Mouse (Mus musculus) kidney, embryonic 15.5 days (tissue): ENCODE data around the gene Srd5a3. TPM values are rescaled to one million over a fixed set of nuclear protein-coding genes. Genes with fewer than 3 reads are reported as not detected.

ENCODE experiments used
- ATAC-seq: fragments of 200-750 bp; cut with Nextera tagmentation; replicated peaks from 2 replicates; pipeline ENCODE4 v1.8.0; 2017; ENCODE audit warnings: moderate TSS enrichment; ENCODE audit not compliant: low FRiP score
- H3K27ac ChIP-seq: fragments of 300-500 bp; sonication (generic); 2 replicates; pipeline ENCODE4 v1.5.1; 2015; ENCODE audit warnings: mild to moderate bottlenecking, inconsistent platforms
- H3K27me3 ChIP-seq: fragments of 300-500 bp; sonication (generic); 2 replicates; pipeline ENCODE4 v1.6.1; 2015; ENCODE audit warnings: inconsistent platforms
- H3K36me3 ChIP-seq: fragments of 300-500 bp; sonication (generic); 2 replicates; pipeline ENCODE4 v1.6.1; 2015; ENCODE audit warnings: inconsistent platforms
- H3K4me1 ChIP-seq: fragments of 300-500 bp; sonication (generic); 2 replicates; pipeline ENCODE4 v1.6.1; 2015; ENCODE audit warnings: inconsistent platforms
- H3K4me2 ChIP-seq: fragments of 300-500 bp; sonication (generic); 2 replicates; pipeline ENCODE4 v1.6.1; 2015; ENCODE audit warnings: moderate library complexity, mild to moderate bottlenecking, inconsistent platforms
- H3K4me3 ChIP-seq: fragments of 300-500 bp; sonication (generic); replicated peaks from 2 replicates; pipeline ENCODE4 v1.5.1; 2015; ENCODE audit warnings: mild to moderate bottlenecking, inconsistent platforms
- H3K9ac ChIP-seq: fragments of 300-500 bp; sonication (generic); 2 replicates; pipeline ENCODE4 v1.6.1; 2015; ENCODE audit warnings: mild to moderate bottlenecking, inconsistent platforms
- H3K9me3 ChIP-seq: fragments of 300-500 bp; sonication (generic); replicated peaks from 2 replicates; pipeline ENCODE4 v1.6.1; 2016; ENCODE audit warnings: inconsistent platforms
- WGBS: fragments of 180-500 bp; shearing (Covaris S2); methylation state at CpG from one replicate; pipeline ENCODE4 v1.1.7; 2015; ENCODE audit warnings: mixed read lengths; 5-methylcytosine and 5-hydroxymethylcytosine counted together
- polyA plus RNA-seq: library from polyadenylated mRNA; unstranded; fragments of >200 nt; fragmentation: Nextera tagmentation; extraction: Ambion mirVana; gene quantifications from 2 replicates; pipeline ENCODE4 v1.2.1, GENCODE M21; 2015

Gene Srd5a3
- polyA plus RNA-seq, 1 experiment from 2014 or later = 40.4 TPM

- Histone ChIP-seq H3K36me3 (no peaks in the 10 kb centered on the region), H3K27ac (peak overlapping the region; percentile 7; the same call in 1 of the 2 replicates), H3K9ac (no peak overlapping the region), H3K9me3 (no peaks in the 10 kb centered on the region), H3K4me2 (no peak overlapping the region), H3K27me3 (no peaks in the 10 kb centered on the region), H3K4me3 (no peak overlapping the region), H3K4me1 (peaks cover 10% of the 10 kb centered on the region)
- WGBS = 60% methylated on average over 1 of the region's 1 CpGs
- ATAC-seq = no peak
These were observed 4.4 kb upstream of the Srd5a3 start for GRCm38 (mm10) chr5:76135644-76136043.

- WGBS = 90% methylated on average over 3 of the region's 3 CpGs
- H3K27ac ChIP-seq = peak overlapping the region; percentile 7; the same call in 1 of the 2 replicates
These were observed 3.8 kb upstream of the Srd5a3 start for GRCm38 (mm10) chr5:76136271-76136670.

GRCm38 (mm10) chr5:76137586-76137985 is 2.5 kb upstream of the Srd5a3 start:
- Histone ChIP-seq H3K9ac (no peak overlapping the region), H3K36me3 (no peaks in the 10 kb centered on the region), H3K4me2 (no peak overlapping the region), H3K4me3 (no peak overlapping the region), H3K9me3 (no peaks in the 10 kb centered on the region), H3K27me3 (no peaks in the 10 kb centered on the region), H3K27ac (no peak overlapping the region), H3K4me1 (peaks cover 15% of the 10 kb centered on the region)
- ATAC-seq = no peak
- WGBS = 95% methylated on average over 1 of the region's 1 CpGs

More at GRCm38 (mm10) chr5:76136271-76136670, 3.8 kb upstream of the Srd5a3 start:
- Histone ChIP-seq H3K27me3 (no peaks in the 10 kb centered on the region), H3K4me2 (no peak overlapping the region), H3K36me3 (no peaks in the 10 kb centered on the region), H3K4me3 (no peak overlapping the region), H3K4me1 (peaks cover 13% of the 10 kb centered on the region), H3K9ac (no peak overlapping the region), H3K9me3 (no peaks in the 10 kb centered on the region)
- no peak for ATAC-seq

- no peaks in the 10 kb centered on the region for H3K9me3 ChIP-seq
- ATAC-seq = no peak
- no peak overlapping the region for H3K4me2 ChIP-seq
- H3K36me3 ChIP-seq = no peaks in the 10 kb centered on the region
- H3K27ac ChIP-seq = no peak overlapping the region
- H3K27me3 ChIP-seq = no peaks in the 10 kb centered on the region
- H3K4me1 ChIP-seq = peaks cover 15% of the 10 kb centered on the region
- no peak overlapping the region for H3K4me3 ChIP-seq
- H3K9ac ChIP-seq = no peak overlapping the region
- WGBS = 76% methylated on average over 1 of the region's 1 CpGs
These were observed 2.0 kb upstream of the Srd5a3 start for GRCm38 (mm10) chr5:76138071-76138470.

- no peaks in the 10 kb centered on the region for H3K36me3 ChIP-seq
- peaks cover 15% of the 10 kb centered on the region for H3K4me1 ChIP-seq
- WGBS = 76% methylated on average over 10 of the region's 10 CpGs
- H3K27ac ChIP-seq = no peak overlapping the region
- H3K27me3 ChIP-seq = no peaks in the 10 kb centered on the region
- H3K9me3 ChIP-seq = no peaks in the 10 kb centered on the region
- H3K9ac ChIP-seq = no peak overlapping the region
- H3K4me2 ChIP-seq = no peak overlapping the region
- H3K4me3 ChIP-seq = no peak overlapping the region
- ATAC-seq = no peak
These were observed 1.6 kb upstream of the Srd5a3 start for GRCm38 (mm10) chr5:76138512-76138911.

GRCm38 (mm10) chr5:76139171-76139671 is 850 bp upstream of the Srd5a3 start:
- Histone ChIP-seq H3K4me3 (peak overlapping the region; percentile 70), H3K27ac (peak overlapping the region; percentile 100; the same call in 1 of the 2 replicates), H3K36me3 (no peaks in the 10 kb centered on the region), H3K4me1 (peaks cover 15% of the 10 kb centered on the region), H3K9ac (peak overlapping the region; percentile 82), H3K4me2 (peak overlapping the region; percentile 82), H3K27me3 (no peaks in the 10 kb centered on the region), H3K9me3 (no peaks in the 10 kb centered on the region)
- ATAC-seq = no peak
- WGBS = 42% methylated on average over 7 of the region's 7 CpGs

GRCm38 (mm10) chr5:76140730-76141066 is 627 bp downstream of the Srd5a3 start:
- H3K27ac ChIP-seq = peak overlapping the region; percentile 100
- no peaks in the 10 kb centered on the region for H3K27me3 ChIP-seq
- no peaks in the 10 kb centered on the region for H3K9me3 ChIP-seq
- H3K4me3 ChIP-seq = peak overlapping the region; percentile 70
- peaks cover 15% of the 10 kb centered on the region for H3K4me1 ChIP-seq
- ATAC-seq = peak; percentile 47
- H3K4me2 ChIP-seq = peak overlapping the region; percentile 82
- H3K36me3 ChIP-seq = no peaks in the 10 kb centered on the region
- 9% methylated on average over 9 of the region's 9 CpGs for WGBS
- H3K9ac ChIP-seq = peak overlapping the region; percentile 82

GRCm38 (mm10) chr5:76143356-76143755 is 3.3 kb downstream of the Srd5a3 start:
- no peak overlapping the region for H3K4me2 ChIP-seq
- no peaks in the 10 kb centered on the region for H3K36me3 ChIP-seq
- H3K27me3 ChIP-seq = no peaks in the 10 kb centered on the region
- no peak overlapping the region for H3K27ac ChIP-seq
- H3K9me3 ChIP-seq = no peaks in the 10 kb centered on the region
- ATAC-seq = no peak
- WGBS = 90% methylated on average over 4 of the region's 4 CpGs
- H3K4me1 ChIP-seq = peaks cover 15% of the 10 kb centered on the region
- H3K4me3 ChIP-seq = no peak overlapping the region
- H3K9ac ChIP-seq = no peak overlapping the region

GRCm38 (mm10) chr5:76146401-76146800 is 6.3 kb downstream of the Srd5a3 start:
- H3K27ac ChIP-seq = no peak overlapping the region
- no peak overlapping the region for H3K9ac ChIP-seq
- no peak overlapping the region for H3K4me3 ChIP-seq
- no peak overlapping the region for H3K4me2 ChIP-seq
- 0 out of 2 replicates have a peak, but pooled peaks have one; percentile 33 for ATAC-seq
- H3K27me3 ChIP-seq = no peaks in the 10 kb centered on the region
- H3K9me3 ChIP-seq = no peaks in the 10 kb centered on the region; the same call in 1 of the 2 replicates
- H3K4me1 ChIP-seq = 0 out of 2 replicates have a peak, but pooled peaks cover under 1% of the 10 kb centered on the region
- peaks cover 21% of the 10 kb centered on the region for H3K36me3 ChIP-seq
- 94% methylated on average over 1 of the region's 1 CpGs for WGBS

- WGBS = 89% methylated on average over 6 of the region's 6 CpGs
- ATAC-seq = no peak
- H3K9ac ChIP-seq = no peak overlapping the region
- H3K27me3 ChIP-seq = no peaks in the 10 kb centered on the region
- no peak overlapping the region for H3K27ac ChIP-seq
- peaks cover 39% of the 10 kb centered on the region for H3K36me3 ChIP-seq
- H3K4me3 ChIP-seq = no peak overlapping the region
- no peak overlapping the region for H3K4me2 ChIP-seq
- no peaks in the 10 kb centered on the region for H3K4me1 ChIP-seq
- H3K9me3 ChIP-seq = no peaks in the 10 kb centered on the region; the same call in 1 of the 2 replicates
These were observed 9.4 kb downstream of the Srd5a3 start for GRCm38 (mm10) chr5:76149436-76149835.

GRCm38 (mm10) chr5:76152956-76153355 is 12.9 kb downstream of the Srd5a3 start:
- Histone ChIP-seq H3K27ac (no peak overlapping the region), H3K9me3 (no peaks in the 10 kb centered on the region; the same call in 1 of the 2 replicates), H3K9ac (no peak overlapping the region), H3K4me3 (no peak overlapping the region), H3K36me3 (peaks cover 49% of the 10 kb centered on the region), H3K27me3 (no peaks in the 10 kb centered on the region), H3K4me1 (no peaks in the 10 kb centered on the region; the same call in 1 of the 2 replicates), H3K4me2 (no peak overlapping the region)
- no peak for ATAC-seq
- WGBS = 89% methylated on average over 6 of the region's 6 CpGs

- no peak overlapping the region for H3K9ac ChIP-seq
- no peaks in the 10 kb centered on the region for H3K27me3 ChIP-seq
- H3K4me3 ChIP-seq = no peak overlapping the region
- H3K27ac ChIP-seq = no peak overlapping the region
- WGBS = 93% methylated on average over 11 of the region's 11 CpGs
- no peaks in the 10 kb centered on the region; the same call in 1 of the 2 replicates for H3K4me1 ChIP-seq
- H3K9me3 ChIP-seq = no peaks in the 10 kb centered on the region; the same call in 1 of the 2 replicates
- no peak overlapping the region for H3K4me2 ChIP-seq
- no peak for ATAC-seq
- peaks cover 49% of the 10 kb centered on the region for H3K36me3 ChIP-seq
These were observed 13.4 kb downstream of the Srd5a3 start for GRCm38 (mm10) chr5:76153430-76153829.
